Mouse (Mus musculus) granulocyte monocyte progenitor cell, adult 5-6 weeks (primary cell): Measurements from ENCODE around the gene Zscan12. TPM values are rescaled to one million over a fixed set of nuclear protein-coding genes. Genes with fewer than 3 reads are reported as not detected.
A peak's percentile ranks its signal among the peaks of the same experiment; 100 is the strongest.

ENCODE experiments used
- ATAC-seq: replicated peaks from 2 replicates; pipeline ENCODE4 v1.8.0; 2016; ENCODE audit warnings: mild to moderate bottlenecking, moderate TSS enrichment, inconsistent platforms; ENCODE audit not compliant: poor library complexity, severe bottlenecking
- total RNA-seq, 2 experiments: library from RNA; stranded (forward) in 1 of 2; stranded (reverse) in 1 of 2; fragments of 200-712, 200-1000 nt in 1 of 2; fragments of >200 nt in 1 of 2; fragmentation: Nextera tagmentation in 1 of 2; gene quantifications; 2 replicates each; pipeline ENCODE4 v1.2.3; 2014 to 2017

Gene Zscan12
- total RNA-seq, 2 experiments from 2014 or later = 8.4 to 20.0 TPM

DNA sequence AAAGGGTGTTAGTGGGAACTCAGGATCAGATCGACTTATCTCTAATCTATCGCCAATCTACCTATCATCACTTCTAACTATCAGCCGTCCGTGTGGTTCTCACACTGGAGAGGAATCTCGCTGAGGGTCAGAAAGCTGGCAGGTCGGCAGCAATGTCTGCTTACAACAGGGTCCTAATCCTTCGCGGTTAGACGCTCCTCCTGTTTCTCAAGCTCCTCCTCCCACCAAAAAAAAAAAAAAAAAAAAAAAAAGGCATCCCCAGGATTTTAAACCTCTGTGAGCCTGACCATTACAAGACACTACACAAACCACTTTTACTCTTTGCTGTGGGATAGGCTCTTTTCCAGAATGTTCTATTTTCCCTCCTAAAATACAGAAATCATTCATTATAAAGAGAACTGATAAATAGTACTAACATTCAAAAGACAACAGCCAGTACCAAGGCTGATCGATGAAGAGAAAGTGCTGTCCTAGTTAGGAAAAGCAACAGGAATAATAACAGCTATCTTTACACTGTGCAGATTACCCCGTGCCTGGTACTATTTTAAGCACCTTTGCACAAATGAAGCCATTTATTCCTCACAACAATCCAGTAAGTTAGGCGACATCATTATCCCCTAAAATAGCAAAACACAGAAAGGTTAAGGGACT lies 39.1 kb downstream of the Zscan12 start:
- ATAC-seq = peak; percentile 40; the same call in 1 of the 2 replicates

GRCm38 (mm10) chr13:21402287-21402846 lies 39.7 kb downstream of the Zscan12 start, which contains the start of gene Zkscan3:
Zkscan3 (minus strand) TSS chr13:21402755.
- ATAC-seq = peak; percentile 98

DNA sequence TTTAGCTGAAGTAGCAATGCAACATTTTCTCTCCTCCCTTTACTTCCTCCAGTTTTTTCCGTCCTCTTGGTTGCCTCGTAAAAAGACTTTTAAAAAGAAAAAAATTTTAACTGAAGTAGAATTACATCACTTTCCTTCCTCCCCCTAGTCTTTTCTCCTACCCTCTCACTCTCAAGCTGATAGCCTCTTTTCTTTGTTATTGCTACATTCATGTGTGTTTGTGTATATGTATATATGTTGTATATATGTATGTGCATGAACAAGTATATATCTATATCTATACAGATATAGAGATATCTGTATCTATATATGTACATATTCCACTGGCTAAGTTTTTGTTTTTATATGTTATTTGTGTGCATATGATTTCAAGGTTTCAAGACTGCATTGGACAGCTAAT lies 40.2 kb downstream of the Zscan12 start:
- ATAC-seq = 0 out of 2 replicates have a peak, but pooled peaks have one; percentile 14

DNA sequence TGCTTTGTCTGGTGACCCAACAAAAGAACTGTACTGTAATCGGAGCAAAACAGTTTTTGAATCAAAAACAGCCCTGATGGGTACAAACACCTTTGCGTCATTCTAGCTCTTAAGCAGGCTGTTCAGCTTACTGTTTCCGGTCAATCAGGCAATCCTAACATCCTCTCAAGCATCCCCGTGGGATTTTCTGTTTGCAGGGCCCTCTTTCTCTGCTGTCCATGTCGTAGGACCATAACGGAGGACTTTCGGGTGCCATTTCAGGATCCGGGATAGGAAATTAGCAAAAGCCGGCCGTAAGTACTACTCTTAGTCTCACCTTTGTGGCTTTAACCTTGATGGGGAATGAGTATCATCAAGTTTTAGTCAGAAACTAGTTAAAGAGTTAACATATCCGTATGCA lies 44.7 kb downstream of the Zscan12 start:
- no peak for ATAC-seq

DNA sequence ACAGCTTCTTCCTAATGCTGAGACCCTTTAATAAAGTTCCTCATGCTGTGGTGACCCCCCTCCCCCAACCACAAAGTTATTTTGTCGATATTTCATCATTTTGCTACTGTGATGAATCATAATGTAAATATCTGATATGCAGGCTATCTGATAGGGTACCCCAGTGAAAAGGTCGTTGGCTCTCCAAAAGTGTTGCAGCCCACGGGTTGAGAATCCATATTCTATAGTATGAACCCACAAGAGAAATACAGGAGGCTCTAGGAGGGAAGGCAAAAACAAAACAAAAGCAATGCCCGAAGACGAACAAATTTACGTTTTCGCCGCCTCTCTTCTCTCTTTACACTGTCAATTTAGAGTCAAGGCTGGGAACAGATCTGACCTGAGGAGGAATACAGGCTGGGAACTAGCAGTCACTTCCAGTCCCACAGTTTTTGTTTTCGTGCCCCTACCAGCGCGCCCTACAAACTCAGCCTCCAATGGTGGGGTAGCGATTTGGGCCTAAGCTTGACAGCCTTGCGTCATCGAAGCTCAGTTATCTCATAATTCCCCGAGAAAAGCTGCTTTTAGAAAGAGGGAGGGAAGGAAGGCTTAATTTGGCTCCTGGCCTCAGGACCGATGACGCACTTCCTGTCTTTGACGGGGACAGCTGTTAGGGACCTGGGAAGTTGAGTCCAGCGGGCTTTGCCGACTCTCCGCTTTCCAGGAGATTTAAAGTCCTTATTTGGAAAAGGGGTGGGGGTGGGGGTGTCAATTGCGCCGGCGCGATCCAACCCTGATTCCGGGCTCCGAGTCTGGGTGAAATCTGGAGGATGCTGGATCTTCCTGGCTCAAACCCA lies 45.6 kb downstream of the Zscan12 start:
- ATAC-seq = peak; percentile 93

GRCm38 (mm10) chr13:21408805-21409459 lies 46.3 kb downstream of the Zscan12 start:
- no peak for ATAC-seq

DNA sequence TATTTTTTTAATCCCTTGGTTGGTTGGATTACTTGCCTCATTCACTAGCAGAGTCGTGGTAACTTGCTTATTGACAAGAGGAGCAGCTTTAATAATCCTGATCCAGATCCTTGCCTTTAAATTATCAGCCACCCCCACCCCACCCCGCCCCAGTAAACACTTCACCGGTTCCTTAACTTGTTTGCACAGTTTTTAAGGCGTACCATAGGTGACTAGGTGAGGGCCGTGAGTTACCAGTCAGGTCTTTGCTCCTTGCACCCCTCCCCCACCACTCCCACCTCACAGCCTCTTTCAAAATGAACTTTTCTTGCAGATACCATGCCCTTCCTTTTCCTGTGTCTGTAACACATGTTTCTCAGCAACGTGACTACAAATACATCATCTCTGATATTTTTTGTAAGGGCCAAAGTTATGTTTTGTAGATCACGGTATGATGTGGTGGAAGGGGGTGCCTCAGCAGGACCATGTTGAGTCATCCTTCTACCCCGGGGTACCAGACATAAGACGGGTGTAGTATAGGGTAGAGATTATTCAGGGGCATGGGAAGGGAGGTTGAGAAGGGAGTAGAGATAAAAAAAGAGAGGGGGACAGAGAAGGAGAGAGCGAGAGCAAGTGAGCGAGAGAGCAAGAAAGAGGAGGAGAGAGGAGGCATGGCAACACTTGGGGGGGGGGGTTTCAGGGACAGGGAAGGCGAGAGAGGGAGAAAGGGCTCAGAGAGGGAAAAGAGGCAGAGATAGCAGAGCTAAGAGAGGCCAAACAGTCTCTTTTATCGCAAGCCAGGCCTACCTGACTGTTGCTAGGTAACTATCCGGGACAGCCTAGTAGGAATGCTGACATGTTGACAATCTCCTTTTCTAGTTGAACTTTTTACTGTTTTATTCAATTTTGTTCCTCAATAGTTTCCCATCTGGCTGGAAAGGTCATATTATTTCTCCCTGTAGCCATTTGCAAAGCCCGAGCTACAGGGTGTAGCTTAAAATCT lies 51.9 kb downstream of the Zscan12 start:
- ATAC-seq = no peak

DNA sequence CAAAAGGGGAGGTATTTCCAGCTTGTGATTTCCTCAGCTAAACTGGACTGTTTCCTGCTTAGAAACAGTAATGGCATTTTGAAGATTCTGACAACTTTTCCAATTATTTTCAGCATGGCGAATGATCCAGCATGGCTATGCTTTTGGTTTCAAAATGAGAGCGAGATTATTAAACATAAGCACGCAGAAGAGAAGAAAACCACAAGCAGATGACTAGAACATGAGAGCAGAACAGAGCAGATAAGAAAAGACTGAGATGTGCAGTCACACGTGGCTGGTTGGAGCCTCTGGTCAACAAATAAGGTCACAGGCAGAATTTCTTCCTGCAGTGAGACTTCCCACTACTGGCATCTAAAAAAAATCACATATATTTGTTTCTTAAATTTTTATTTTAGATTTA lies 52.6 kb downstream of the Zscan12 start:
- no peak for ATAC-seq

GRCm38 (mm10) chr13:21415750-21416149 lies 53.1 kb downstream of the Zscan12 start:
- ATAC-seq = no peak; the same call in 1 of the 2 replicates

- ATAC-seq = no peak
Observed at GRCm38 (mm10) chr13:21417298-21418010, 54.8 kb downstream of the Zscan12 start.

DNA sequence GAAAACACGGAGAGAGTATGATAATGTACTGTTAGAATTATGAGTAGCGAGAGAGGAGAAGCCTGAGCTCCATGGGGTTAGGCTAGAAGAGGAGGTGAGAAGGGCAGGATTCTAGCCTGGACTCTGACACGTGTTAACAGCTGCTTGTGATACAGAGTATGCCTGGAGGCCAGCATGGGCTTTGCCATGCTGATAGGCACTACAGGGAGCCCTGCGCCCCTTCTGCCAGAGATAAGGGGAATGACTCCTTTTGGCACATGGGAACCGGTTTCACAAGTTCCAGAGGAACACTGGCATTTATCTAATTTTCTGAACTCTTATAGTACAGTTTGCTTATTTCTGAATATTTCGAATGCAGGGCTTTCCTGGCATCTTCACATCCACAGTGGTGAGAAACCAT lies 56.2 kb downstream of the Zscan12 start:
- ATAC-seq = no peak

Other genes with a start within 250 kb of the Zscan12 start
- gene Olfr263, start 233.2 kb upstream of the Zscan12 start, total RNA-seq (2014; fragmentation: Nextera tagmentation) = not detected in 2 replicates
- gene Olfr263, start 233.2 kb upstream of the Zscan12 start, total RNA-seq (2017) = not detected in 2 replicates
- gene Olfr1368, start 217.0 kb upstream of the Zscan12 start, total RNA-seq (2014; fragmentation: Nextera tagmentation) = not detected in 2 replicates
- not detected in 2 replicates for gene Olfr1368, start 217.0 kb upstream of the Zscan12 start, total RNA-seq (2017)
- 142 and 143 TPM in 2 replicates for gene Trim27, start 183.4 kb upstream of the Zscan12 start, total RNA-seq (2014; fragmentation: Nextera tagmentation)
- gene Trim27, start 183.4 kb upstream of the Zscan12 start, total RNA-seq (2017) = 144 and 167 TPM in 2 replicates
- gene Gpx5, start 70.1 kb upstream of the Zscan12 start, total RNA-seq (2014; fragmentation: Nextera tagmentation) = not detected in 2 replicates
- gene Gpx5, start 70.1 kb upstream of the Zscan12 start, total RNA-seq (2017) = not detected in 2 replicates
- gene Gpx6, start 50.7 kb upstream of the Zscan12 start, total RNA-seq (2014; fragmentation: Nextera tagmentation) = not detected in 2 replicates
- not detected in 2 replicates for gene Gpx6, start 50.7 kb upstream of the Zscan12 start, total RNA-seq (2017)
- gene Olfr1367, start 15.9 kb upstream of the Zscan12 start, total RNA-seq (2014; fragmentation: Nextera tagmentation) = not detected in 2 replicates
- not detected in 2 replicates for gene Olfr1367, start 15.9 kb upstream of the Zscan12 start, total RNA-seq (2017)
- 41.4 and 46.5 TPM in 2 replicates for gene Zkscan3, start 39.9 kb downstream of the Zscan12 start, total RNA-seq (2014; fragmentation: Nextera tagmentation)
- gene Zkscan3, start 39.9 kb downstream of the Zscan12 start, total RNA-seq (2017) = 29.1 and 33.0 TPM in 2 replicates
- gene Pgbd1, start 78.2 kb downstream of the Zscan12 start, total RNA-seq (2014; fragmentation: Nextera tagmentation) = 0.71 and 3.2 TPM in 2 replicates
- 0.93 and 2.0 TPM in 2 replicates for gene Pgbd1, start 78.2 kb downstream of the Zscan12 start, total RNA-seq (2017)
- gene Zscan26, start 90.9 kb downstream of the Zscan12 start, total RNA-seq (2014; fragmentation: Nextera tagmentation) = 19.5 and 21.5 TPM in 2 replicates
- gene Zscan26, start 90.9 kb downstream of the Zscan12 start, total RNA-seq (2017) = 18.7 and 22.5 TPM in 2 replicates
- 0.43 TPM in 1 of 2 replicates, not detected in the other for gene Nkapl, start 105.7 kb downstream of the Zscan12 start, total RNA-seq (2014; fragmentation: Nextera tagmentation)
- not detected in 2 replicates for gene Nkapl, start 105.7 kb downstream of the Zscan12 start, total RNA-seq (2017)
- gene Zkscan4, start 116.1 kb downstream of the Zscan12 start, total RNA-seq (2014; fragmentation: Nextera tagmentation) = 0.81 TPM in 1 of 2 replicates, not detected in the other
- 0.72 and 0.73 TPM in 2 replicates for gene Zkscan4, start 116.1 kb downstream of the Zscan12 start, total RNA-seq (2017)
- gene Gm10065, start 116.6 kb downstream of the Zscan12 start, total RNA-seq (2014; fragmentation: Nextera tagmentation) = not detected in 2 replicates
- not detected in 2 replicates for gene Gm10065, start 116.6 kb downstream of the Zscan12 start, total RNA-seq (2017)
- 0.21 and 1.2 TPM in 2 replicates for gene AK157302, start 132.4 kb downstream of the Zscan12 start, total RNA-seq (2014; fragmentation: Nextera tagmentation)
- 1.1 TPM in 1 of 2 replicates, not detected in the other for gene AK157302, start 132.4 kb downstream of the Zscan12 start, total RNA-seq (2017)
- 7.3 and 7.9 TPM in 2 replicates for gene Gm11273, start 138.6 kb downstream of the Zscan12 start, total RNA-seq (2014; fragmentation: Nextera tagmentation)
- 4.4 and 6.8 TPM in 2 replicates for gene Gm11273, start 138.6 kb downstream of the Zscan12 start, total RNA-seq (2017)
- gene Zkscan8, start 168.3 kb downstream of the Zscan12 start, total RNA-seq (2014; fragmentation: Nextera tagmentation) = 10.9 TPM in 2 replicates
- gene Zkscan8, start 168.3 kb downstream of the Zscan12 start, total RNA-seq (2017) = 7.3 and 7.8 TPM in 2 replicates
- gene Olfr1366, start 180.0 kb downstream of the Zscan12 start, total RNA-seq (2014; fragmentation: Nextera tagmentation) = not detected in 2 replicates
- not detected in 2 replicates for gene Olfr1366, start 180.0 kb downstream of the Zscan12 start, total RNA-seq (2017)
- not detected in 2 replicates for gene Olfr1535, start 197.1 kb downstream of the Zscan12 start, total RNA-seq (2014; fragmentation: Nextera tagmentation)
- not detected in 2 replicates for gene Olfr1535, start 197.1 kb downstream of the Zscan12 start, total RNA-seq (2017)
- gene Olfr1364, start 218.9 kb downstream of the Zscan12 start, total RNA-seq (2014; fragmentation: Nextera tagmentation) = not detected in 2 replicates
- not detected in 2 replicates for gene Olfr1364, start 218.9 kb downstream of the Zscan12 start, total RNA-seq (2017)